In the genomic region with DNA sequence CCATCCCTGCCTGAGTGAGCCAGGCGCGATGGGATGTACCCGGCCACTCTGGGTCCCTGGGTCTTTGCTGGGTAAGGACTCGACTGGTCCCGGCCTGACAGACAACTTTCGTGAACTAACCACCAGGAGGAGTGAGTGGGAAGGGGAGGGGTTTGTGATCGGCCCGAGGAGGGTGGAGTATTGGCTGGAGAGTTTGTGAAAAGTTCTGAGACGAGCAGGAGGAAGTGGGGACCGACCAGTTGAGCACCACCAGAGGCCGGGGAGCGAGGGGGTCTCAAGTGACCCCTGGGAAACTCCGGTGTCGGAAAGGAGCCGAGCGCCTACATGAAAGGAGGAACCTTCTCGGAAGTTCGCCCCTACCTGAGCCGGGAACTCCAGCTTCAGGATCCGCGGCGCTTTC, we compare ENCODE assay signal across 8 mouse cellular contexts. TPM values are rescaled to one million over a fixed set of nuclear protein-coding genes. Genes with fewer than 3 reads are reported as not detected.
DNase-seq lines count a peak whose midpoint lies in the region; ATAC-seq lines count a peak whose summit lies in the region.

TSS of gene Galnt4 (plus strand) at position 196 of the 400 bp plus-strand sequence.

- WGBS in forebrain, embryonic 15.5 days = 1% methylated on average over 22 of the region's 22 CpGs

- peak; percentile 60 for DNase-seq in MEL-GATA-1-ER (ENCODE audit: extremely low read depth, low read depth)
- DNase-seq in cerebellum, adult 11 months = peak; percentile 39
- peak; percentile 85 for DNase-seq in heart, postnatal 4 days
- peak; percentile 67 to 76 for DNase-seq in layer of hippocampus, postnatal 10 days (ENCODE audit: low spot score in 2 of 2)
- DNase-seq in lung, postnatal 4 days = peak; percentile 88 to 91
- peak; percentile 36 for DNase-seq in retina, postnatal 7 days (ENCODE audit: low read depth, low spot score)
- DNase-seq in urinary bladder, adult 2 months (ENCODE audit: low spot score) = peak; percentile 74

- no peaks in the 10 kb centered on the region for H3K9me3 ChIP-seq in forebrain, embryonic 15.5 days

- H3K4me3 ChIP-seq in forebrain, embryonic 15.5 days = peak within 1 kb of the TSS; percentile 77

- peak within 1 kb of the TSS; percentile 79 for H3K4me2 ChIP-seq in forebrain, embryonic 15.5 days (replicated peaks)

- H3K27ac ChIP-seq in forebrain, embryonic 15.5 days (replicated peaks) = peak within 1 kb of the TSS; percentile 93

- no peaks in the 10 kb centered on the region for H3K27me3 ChIP-seq in forebrain, embryonic 15.5 days

- H3K36me3 ChIP-seq in forebrain, embryonic 15.5 days = 0 out of 2 replicates have a peak, but pooled peaks cover 6% of the 10 kb centered on the region

- ATAC-seq in forebrain, embryonic 15.5 days (replicated peaks) = peak; percentile 64

- H3K9ac ChIP-seq in forebrain, embryonic 15.5 days (replicated peaks) = peak within 1 kb of the TSS; percentile 87

- peaks cover 32% of the 10 kb centered on the region for H3K4me1 ChIP-seq in forebrain, embryonic 15.5 days

RNA-seq across cellular contexts. Expression of gene Galnt4, which starts in this region (rescaled TPM):
- 2.8 and 2.9 TPM in 2 replicates for polyA plus RNA-seq in forebrain, embryonic 15.5 days (2015; fragmentation: Nextera tagmentation; extraction: Ambion mirVana)
- 1 to 10 TPM; 6.1 to 6.3 TPM for total RNA-seq in heart, postnatal 4 days (2021)
- 1 to 10 TPM; 5.2 to 5.5 TPM for total RNA-seq in layer of hippocampus, postnatal 10 days (2021)
- polyA plus RNA-seq in urinary bladder, adult 2 months (2012; rRNA removed) = 4.8 and 8.2 TPM in 2 replicates

Comparison
In these comparisons a context has a peak if more than half of its experiments do, and no peak if none do; other contexts are left out.
1. Peak in every context shown above with its lines: DNase-seq, ATAC-seq, H3K4me3 ChIP-seq and H3K27ac ChIP-seq.
2. DNase-seq: peak in every context shown above with its lines; median percentile 90 in lung, postnatal 4 days; 85 in heart, postnatal 4 days; 74 in urinary bladder, adult 2 months; 72 in layer of hippocampus, postnatal 10 days; 60 in MEL-GATA-1-ER; 39 in cerebellum, adult 11 months; 36 in retina, postnatal 7 days.